Mouse (Mus musculus) midbrain, embryonic 13.5 days (tissue): ENCODE measurements around the gene Slc35c2. TPM values are rescaled to one million over a fixed set of nuclear protein-coding genes. Genes with fewer than 3 reads are reported as not detected.
A peak's percentile ranks its signal among the peaks of the same experiment; 100 is the strongest.

ENCODE experiments used
- ATAC-seq: fragments of 200-750 bp; cut with Nextera tagmentation; 2 replicates; pipeline ENCODE4 v1.8.0; 2017; ENCODE audit warnings: mild to moderate bottlenecking, moderate TSS enrichment, moderate library complexity
- H3K27ac ChIP-seq: fragments of 300-500 bp; sonication (generic); 2 replicates; pipeline ENCODE4 v1.5.1; 2015; ENCODE audit warnings: inconsistent platforms, mild to moderate bottlenecking, moderate library complexity
- H3K27me3 ChIP-seq: fragments of 300-500 bp; sonication (generic); 2 replicates; pipeline ENCODE4 v1.6.1; 2015; ENCODE audit warnings: mild to moderate bottlenecking, inconsistent platforms
- H3K36me3 ChIP-seq: fragments of 300-500 bp; sonication (generic); 2 replicates; pipeline ENCODE4 v1.6.1; 2015; ENCODE audit warnings: mild to moderate bottlenecking, inconsistent platforms
- H3K4me1 ChIP-seq: fragments of 300-500 bp; sonication (generic); replicated peaks from 2 replicates; pipeline ENCODE4 v1.6.1; 2015; ENCODE audit warnings: inconsistent platforms
- H3K4me2 ChIP-seq: fragments of 300-500 bp; sonication (generic); replicated peaks from 2 replicates; pipeline ENCODE4 v1.6.1; 2015; ENCODE audit warnings: moderate library complexity, mild to moderate bottlenecking, inconsistent platforms
- H3K4me3 ChIP-seq: fragments of 300-500 bp; sonication (generic); replicated peaks from 2 replicates; pipeline ENCODE4 v1.5.1; 2015; ENCODE audit warnings: mild to moderate bottlenecking, inconsistent platforms
- H3K9ac ChIP-seq: fragments of 300-500 bp; sonication (generic); replicated peaks from 2 replicates; pipeline ENCODE4 v1.6.1; 2015; ENCODE audit warnings: mild to moderate bottlenecking, inconsistent platforms
- H3K9me3 ChIP-seq: fragments of 300-500 bp; sonication (generic); 2 replicates; pipeline ENCODE4 v1.6.1; 2016; ENCODE audit warnings: mild to moderate bottlenecking, inconsistent platforms
- WGBS: fragments of 180-500 bp; shearing (Covaris S2); methylation state at CpG from one replicate; pipeline ENCODE4 v1.1.7; 2015; 5-methylcytosine and 5-hydroxymethylcytosine counted together
- polyA plus RNA-seq: library from polyadenylated mRNA; unstranded; fragments of >200 nt; fragmentation: Nextera tagmentation; extraction: Ambion mirVana; gene quantifications from 2 replicates; pipeline ENCODE4 v1.2.1, GENCODE M21; 2015

Slc35c2 gene
- polyA plus RNA-seq, 1 experiment from 2014 or later = 73.8 TPM

- H3K4me1 ChIP-seq = peaks cover 72% of the 10 kb centered on the region
- peak overlapping the region; percentile 42 for H3K27ac ChIP-seq
- H3K9me3 ChIP-seq = no peaks in the 10 kb centered on the region
- WGBS = 27% methylated on average over 13 of the region's 13 CpGs
- H3K4me2 ChIP-seq = no peak overlapping the region
- H3K9ac ChIP-seq = 0 out of 2 replicates have a peak overlapping the region, but pooled peaks have one; percentile 53
- peak; percentile 25 for ATAC-seq
- peaks cover 68% of the 10 kb centered on the region for H3K36me3 ChIP-seq
- H3K4me3 ChIP-seq = no peak overlapping the region
- H3K27me3 ChIP-seq = peaks cover 27% of the 10 kb centered on the region
These were observed 23.3 kb upstream of the Slc35c2 start for GRCm38 (mm10) chr2:165310818-165311425.

GRCm38 (mm10) chr2:165307801-165308200 is 20.1 kb upstream of the Slc35c2 start:
- Histone ChIP-seq H3K4me1 (peaks cover 47% of the 10 kb centered on the region), H3K27ac (no peak overlapping the region), H3K9me3 (no peaks in the 10 kb centered on the region), H3K27me3 (peaks cover 7% of the 10 kb centered on the region), H3K4me2 (no peak overlapping the region), H3K9ac (no peak overlapping the region), H3K36me3 (peaks cover 69% of the 10 kb centered on the region), H3K4me3 (no peak overlapping the region)
- ATAC-seq = no peak
- WGBS = 91% methylated on average over 6 of the region's 6 CpGs

- WGBS = 91% methylated on average over 8 of the region's 8 CpGs
- Histone ChIP-seq H3K4me1 (peaks cover 33% of the 10 kb centered on the region), H3K9ac (no peak overlapping the region), H3K9me3 (no peaks in the 10 kb centered on the region), H3K27ac (no peak overlapping the region), H3K4me2 (no peak overlapping the region), H3K4me3 (no peak overlapping the region), H3K27me3 (no peaks in the 10 kb centered on the region), H3K36me3 (peaks cover 75% of the 10 kb centered on the region)
- ATAC-seq = no peak
These were observed 17.8 kb upstream of the Slc35c2 start for GRCm38 (mm10) chr2:165305438-165305837.

- H3K27ac ChIP-seq = no peak overlapping the region
- peaks cover 26% of the 10 kb centered on the region for H3K4me1 ChIP-seq
- no peaks in the 10 kb centered on the region for H3K27me3 ChIP-seq
- 89% methylated on average over 19 of the region's 19 CpGs for WGBS
- H3K4me2 ChIP-seq = no peak overlapping the region
- no peak for ATAC-seq
- no peak overlapping the region for H3K9ac ChIP-seq
- H3K36me3 ChIP-seq = peaks cover 81% of the 10 kb centered on the region
- H3K9me3 ChIP-seq = no peaks in the 10 kb centered on the region
- H3K4me3 ChIP-seq = no peak overlapping the region
These were observed 17.1 kb upstream of the Slc35c2 start for GRCm38 (mm10) chr2:165304819-165305218.

GRCm38 (mm10) chr2:165303354-165304012 is 15.8 kb upstream of the Slc35c2 start:
- H3K27ac ChIP-seq = no peak overlapping the region
- no peaks in the 10 kb centered on the region for H3K27me3 ChIP-seq
- H3K9me3 ChIP-seq = no peaks in the 10 kb centered on the region
- no peak overlapping the region for H3K4me2 ChIP-seq
- no peak for ATAC-seq
- no peak overlapping the region for H3K9ac ChIP-seq
- peaks cover 89% of the 10 kb centered on the region for H3K36me3 ChIP-seq
- no peak overlapping the region for H3K4me3 ChIP-seq
- peaks cover 15% of the 10 kb centered on the region; the same call in 1 of the 2 replicates for H3K4me1 ChIP-seq
- WGBS = 90% methylated on average over 6 of the region's 6 CpGs

- H3K36me3 ChIP-seq = peaks cover 92% of the 10 kb centered on the region
- peaks cover 15% of the 10 kb centered on the region; the same call in 1 of the 2 replicates for H3K4me1 ChIP-seq
- no peak overlapping the region for H3K4me2 ChIP-seq
- no peak overlapping the region for H3K9ac ChIP-seq
- no peak overlapping the region for H3K4me3 ChIP-seq
- no peaks in the 10 kb centered on the region for H3K9me3 ChIP-seq
- WGBS = 52% methylated on average over 3 of the region's 3 CpGs
- ATAC-seq = no peak
- H3K27ac ChIP-seq = 0 out of 2 replicates have a peak overlapping the region, but pooled peaks have one; percentile 15
- no peaks in the 10 kb centered on the region for H3K27me3 ChIP-seq
These were observed 13.7 kb upstream of the Slc35c2 start for GRCm38 (mm10) chr2:165301409-165301808.

- Histone ChIP-seq H3K4me3 (no peak overlapping the region), H3K27ac (no peak overlapping the region), H3K9ac (no peak overlapping the region), H3K4me1 (peaks cover 9% of the 10 kb centered on the region; the same call in 1 of the 2 replicates), H3K27me3 (no peaks in the 10 kb centered on the region), H3K36me3 (peaks cover 96% of the 10 kb centered on the region), H3K9me3 (no peaks in the 10 kb centered on the region), H3K4me2 (no peak overlapping the region)
- 50% methylated on average over 6 of the region's 6 CpGs for WGBS
- ATAC-seq = no peak
These were observed 13.2 kb upstream of the Slc35c2 start for GRCm38 (mm10) chr2:165300885-165301284.

GRCm38 (mm10) chr2:165300424-165300823 is 12.8 kb upstream of the Slc35c2 start:
- Histone ChIP-seq H3K4me3 (no peak overlapping the region), H3K9ac (no peak overlapping the region), H3K4me2 (no peak overlapping the region), H3K27me3 (no peaks in the 10 kb centered on the region), H3K36me3 (peaks cover 97% of the 10 kb centered on the region), H3K27ac (no peak overlapping the region), H3K4me1 (peaks cover 8% of the 10 kb centered on the region; the same call in 1 of the 2 replicates), H3K9me3 (no peaks in the 10 kb centered on the region)
- 78% methylated on average over 8 of the region's 8 CpGs for WGBS
- no peak for ATAC-seq

- Histone ChIP-seq H3K9ac (no peak overlapping the region), H3K9me3 (no peaks in the 10 kb centered on the region), H3K4me3 (no peak overlapping the region), H3K4me2 (no peak overlapping the region), H3K27me3 (no peaks in the 10 kb centered on the region), H3K27ac (no peak overlapping the region), H3K4me1 (peaks cover 8% of the 10 kb centered on the region; the same call in 1 of the 2 replicates), H3K36me3 (peaks cover 97% of the 10 kb centered on the region)
- no peak for ATAC-seq
- WGBS = 92% methylated on average over 11 of the region's 11 CpGs
These were observed 9.8 kb upstream of the Slc35c2 start for GRCm38 (mm10) chr2:165297429-165297828.

- Histone ChIP-seq H3K9ac (no peak overlapping the region), H3K27me3 (no peaks in the 10 kb centered on the region), H3K4me1 (peaks cover 5% of the 10 kb centered on the region; the same call in 1 of the 2 replicates), H3K4me2 (no peak overlapping the region), H3K4me3 (no peak overlapping the region), H3K9me3 (no peaks in the 10 kb centered on the region), H3K36me3 (peaks cover 98% of the 10 kb centered on the region), H3K27ac (no peak overlapping the region)
- WGBS = 86% methylated on average over 18 of the region's 18 CpGs
- no peak for ATAC-seq
These were observed 8.9 kb upstream of the Slc35c2 start for GRCm38 (mm10) chr2:165296571-165296970.

- peak; percentile 70 for ATAC-seq
- peak overlapping the region; percentile 77 for H3K4me3 ChIP-seq
- peaks cover 36% of the 10 kb centered on the region for H3K4me1 ChIP-seq
- WGBS = 62% methylated on average over 18 of the region's 18 CpGs
- peaks cover 43% of the 10 kb centered on the region for H3K36me3 ChIP-seq
- H3K4me2 ChIP-seq = peak overlapping the region; percentile 98
- H3K9me3 ChIP-seq = no peaks in the 10 kb centered on the region
- H3K27me3 ChIP-seq = no peaks in the 10 kb centered on the region
- H3K27ac ChIP-seq = peak overlapping the region; percentile 66
- peak overlapping the region; percentile 78 for H3K9ac ChIP-seq
These were observed 804 bp upstream of the Slc35c2 start for GRCm38 (mm10) chr2:165288315-165289031.
